Mouse (Mus musculus) intestine, embryonic 15.5 days (tissue): ENCODE measurements at regions not wholly inside any gene's neighbourhood (a gene's known extent, or its start where the extent isn't known, plus 50 kb on each side); places are given as distances from the start of the nearest gene placed in this dataset.

ENCODE experiments used
- ATAC-seq: fragments of 200-750 bp; cut with Nextera tagmentation; 2 replicates; pipeline ENCODE4 v1.8.0; 2017; ENCODE audit warnings: moderate TSS enrichment, moderate library complexity
- H3K27ac ChIP-seq: fragments of 300-500 bp; sonication (generic); 2 replicates; pipeline ENCODE4 v1.5.1; 2015; ENCODE audit warnings: mild to moderate bottlenecking, inconsistent platforms
- H3K27me3 ChIP-seq: fragments of 300-500 bp; sonication (generic); replicated peaks from 2 replicates; pipeline ENCODE4 v1.6.1; 2015; ENCODE audit warnings: inconsistent platforms
- H3K36me3 ChIP-seq: fragments of 300-500 bp; sonication (generic); 2 replicates; pipeline ENCODE4 v1.6.1; 2015; ENCODE audit warnings: inconsistent platforms
- H3K4me1 ChIP-seq: fragments of 300-500 bp; sonication (generic); replicated peaks from 2 replicates; pipeline ENCODE4 v1.6.1; 2015; ENCODE audit warnings: inconsistent platforms
- H3K4me2 ChIP-seq: fragments of 300-500 bp; sonication (generic); replicated peaks from 2 replicates; pipeline ENCODE4 v1.6.1; 2015; ENCODE audit warnings: mild to moderate bottlenecking, inconsistent platforms
- H3K4me3 ChIP-seq: fragments of 300-500 bp; sonication (generic); replicated peaks from 2 replicates; pipeline ENCODE4 v1.5.1; 2015; ENCODE audit warnings: inconsistent platforms
- H3K9ac ChIP-seq: fragments of 300-500 bp; sonication (generic); 2 replicates; pipeline ENCODE4 v1.6.1; 2015; ENCODE audit warnings: inconsistent platforms
- H3K9me3 ChIP-seq: fragments of 300-500 bp; sonication (generic); 2 replicates; pipeline ENCODE4 v1.6.1; 2016; ENCODE audit warnings: inconsistent platforms
- WGBS: fragments of 180-500 bp; shearing (Covaris S2); methylation state at CpG from one replicate; pipeline ENCODE4 v1.1.7; 2015; 5-methylcytosine and 5-hydroxymethylcytosine counted together

- Histone ChIP-seq H3K4me3 (no peak overlapping the region), H3K9ac (no peak overlapping the region), H3K9me3 (no peaks in the 10 kb centered on the region), H3K27me3 (no peaks in the 10 kb centered on the region), H3K4me1 (0 out of 2 replicates have a peak, but pooled peaks cover 3% of the 10 kb centered on the region), H3K4me2 (no peak overlapping the region), H3K36me3 (no peaks in the 10 kb centered on the region), H3K27ac (no peak overlapping the region)
- 65% methylated on average over 2 of the region's 2 CpGs for WGBS
- ATAC-seq, result no peak
These were observed 184.4 kb upstream of the Tnp1 start for GRCm38 (mm10) chr1:73200112-73200511.

DNA sequence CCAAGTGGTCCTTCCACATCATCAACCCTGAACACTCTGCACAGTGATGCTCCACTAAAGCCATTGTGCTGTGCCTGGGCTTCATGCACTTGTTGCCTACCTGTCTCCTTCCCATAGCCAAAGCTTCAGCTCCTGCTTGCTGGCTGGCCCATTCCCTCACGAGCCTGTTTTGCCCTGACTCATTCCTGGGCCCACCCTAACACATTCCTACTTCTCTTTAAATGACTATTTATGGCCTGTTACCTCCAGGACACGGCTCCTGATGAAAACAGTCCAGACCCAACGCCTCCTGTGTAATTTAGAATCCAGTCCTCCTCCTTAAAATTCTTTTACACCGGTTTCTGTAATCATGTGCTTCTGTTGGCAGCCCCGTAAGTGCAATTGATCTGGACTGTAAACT is 175.1 kb upstream of the Tnp1 start:
- no peak overlapping the region for H3K27ac ChIP-seq
- no peak for ATAC-seq
- no peak overlapping the region for H3K4me2 ChIP-seq
- no peak overlapping the region for H3K4me3 ChIP-seq
- H3K27me3 ChIP-seq, result no peaks in the 10 kb centered on the region
- H3K9ac ChIP-seq, result no peak overlapping the region
- 46% methylated on average over 5 of the region's 5 CpGs for WGBS
- H3K9me3 ChIP-seq, result no peaks in the 10 kb centered on the region
- no peaks in the 10 kb centered on the region for H3K4me1 ChIP-seq
- H3K36me3 ChIP-seq, result no peaks in the 10 kb centered on the region

- Histone ChIP-seq H3K27ac (no peak overlapping the region), H3K36me3 (no peaks in the 10 kb centered on the region)
- no peak for ATAC-seq
These were observed 173.1 kb upstream of the Tnp1 start for GRCm38 (mm10) chr1:73188796-73189195.

GRCm38 (mm10) chr1:73184477-73184876 is 168.8 kb upstream of the Tnp1 start:
- H3K27ac ChIP-seq, result no peak overlapping the region
- H3K9ac ChIP-seq, result no peak overlapping the region
- H3K4me1 ChIP-seq, result no peaks in the 10 kb centered on the region
- H3K4me2 ChIP-seq, result no peak overlapping the region
- H3K27me3 ChIP-seq, result no peaks in the 10 kb centered on the region
- no peak for ATAC-seq
- 62% methylated on average over 6 of the region's 6 CpGs for WGBS
- H3K9me3 ChIP-seq, result no peaks in the 10 kb centered on the region
- no peak overlapping the region for H3K4me3 ChIP-seq
- H3K36me3 ChIP-seq, result no peaks in the 10 kb centered on the region

More at GRCm38 (mm10) chr1:73188796-73189195, 173.1 kb upstream of the Tnp1 start:
- Histone ChIP-seq H3K4me1 (no peaks in the 10 kb centered on the region), H3K9ac (no peak overlapping the region), H3K27me3 (no peaks in the 10 kb centered on the region), H3K4me2 (no peak overlapping the region), H3K4me3 (no peak overlapping the region), H3K9me3 (no peaks in the 10 kb centered on the region)
- 61% methylated on average over 2 of the region's 2 CpGs for WGBS

DNA sequence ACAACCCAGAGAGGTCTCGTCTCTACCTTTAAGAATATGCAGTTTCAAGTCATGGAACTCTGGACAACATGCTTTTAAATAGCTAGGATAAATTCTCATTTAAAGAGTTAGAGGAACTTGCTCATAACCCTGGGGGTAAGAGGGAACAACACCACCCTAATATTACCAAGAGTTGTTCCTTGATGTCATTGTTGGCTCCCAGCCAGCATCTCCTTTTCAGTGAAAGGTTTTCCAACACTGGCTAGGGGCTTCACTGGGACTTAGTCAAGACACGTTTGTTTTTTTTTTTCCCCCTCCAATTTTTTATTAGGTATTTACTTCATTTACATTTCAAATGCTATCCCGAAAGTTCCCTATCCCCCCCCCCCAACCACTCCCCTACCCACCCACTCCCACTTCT is 163.1 kb upstream of the Tnp1 start:
- no peaks in the 10 kb centered on the region for H3K27me3 ChIP-seq
- WGBS, result 85% methylated on average over 3 of the region's 3 CpGs
- H3K36me3 ChIP-seq, result no peaks in the 10 kb centered on the region

GRCm38 (mm10) chr1:73177076-73177475 is 161.4 kb upstream of the Tnp1 start:
- 96% methylated on average over 3 of the region's 3 CpGs for WGBS
- H3K4me2 ChIP-seq, result no peak overlapping the region
- H3K27ac ChIP-seq, result no peak overlapping the region
- H3K4me3 ChIP-seq, result no peak overlapping the region
- no peak overlapping the region for H3K9ac ChIP-seq
- no peaks in the 10 kb centered on the region for H3K36me3 ChIP-seq
- no peaks in the 10 kb centered on the region for H3K9me3 ChIP-seq
- H3K4me1 ChIP-seq, result no peaks in the 10 kb centered on the region
- H3K27me3 ChIP-seq, result no peaks in the 10 kb centered on the region
- no peak for ATAC-seq

More for the DNA sequence above, 163.1 kb upstream of the Tnp1 start:
- Histone ChIP-seq H3K9ac (no peak overlapping the region), H3K4me3 (no peak overlapping the region), H3K27ac (no peak overlapping the region), H3K4me1 (no peaks in the 10 kb centered on the region), H3K4me2 (no peak overlapping the region), H3K9me3 (no peaks in the 10 kb centered on the region)
- no peak for ATAC-seq

GRCm38 (mm10) chr1:73170668-73171008 is 154.9 kb upstream of the Tnp1 start:
- no peak overlapping the region for H3K27ac ChIP-seq
- no peak overlapping the region for H3K9ac ChIP-seq
- no peaks in the 10 kb centered on the region for H3K27me3 ChIP-seq
- no peak for ATAC-seq
- H3K4me1 ChIP-seq, result no peaks in the 10 kb centered on the region
- no peaks in the 10 kb centered on the region for H3K36me3 ChIP-seq
- 82% methylated on average over 3 of the region's 3 CpGs for WGBS
- H3K4me2 ChIP-seq, result no peak overlapping the region
- H3K4me3 ChIP-seq, result no peak overlapping the region
- H3K9me3 ChIP-seq, result no peaks in the 10 kb centered on the region

GRCm38 (mm10) chr1:73169929-73170667 is 154.4 kb upstream of the Tnp1 start:
- WGBS, result 62% methylated on average over 6 of the region's 6 CpGs

DNA sequence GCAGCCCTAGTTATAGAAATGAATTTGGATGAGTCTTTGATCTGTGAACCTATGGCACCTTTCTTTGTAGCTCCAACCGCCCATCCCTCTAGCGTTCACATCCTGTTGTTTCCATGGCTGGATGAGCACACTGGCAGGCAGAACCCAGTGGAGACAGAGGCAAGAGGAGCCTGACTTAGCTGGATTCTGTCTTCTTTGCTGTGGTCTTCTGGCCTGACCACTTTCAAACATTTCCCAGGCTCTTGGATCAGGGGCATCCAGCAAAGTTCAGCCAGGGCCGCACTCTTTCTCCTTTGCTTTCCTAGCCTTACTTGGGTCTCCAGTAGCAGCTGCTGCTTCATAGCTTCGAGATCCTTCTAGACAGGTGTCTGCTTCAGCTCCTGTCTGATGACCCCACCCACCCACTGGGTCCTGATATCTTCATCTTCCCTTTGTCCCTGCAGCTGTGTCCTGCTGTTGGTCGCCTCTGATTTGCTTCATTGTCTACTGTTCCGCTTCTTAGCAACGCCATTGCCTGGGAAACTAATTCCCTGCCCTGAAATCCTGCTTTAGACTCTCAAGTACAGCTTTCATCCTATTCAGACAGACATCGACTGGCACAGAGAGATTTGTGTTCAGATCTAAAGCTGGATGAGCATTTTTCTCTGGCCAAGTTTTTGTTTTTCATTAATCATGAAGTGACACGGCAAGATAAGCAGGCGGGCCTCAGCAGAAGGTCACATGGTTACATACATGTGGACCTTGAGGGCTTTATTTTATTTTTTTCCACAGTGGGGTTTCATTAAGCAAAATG is 153.6 kb upstream of the Tnp1 start:
- Histone ChIP-seq H3K4me1 (no peaks in the 10 kb centered on the region), H3K9me3 (no peaks in the 10 kb centered on the region), H3K36me3 (no peaks in the 10 kb centered on the region), H3K9ac (no peak overlapping the region), H3K4me2 (no peak overlapping the region), H3K4me3 (no peak overlapping the region), H3K27ac (no peak overlapping the region), H3K27me3 (no peaks in the 10 kb centered on the region)
- ATAC-seq, result no peak
- WGBS, result 58% methylated on average over 10 of the region's 10 CpGs

More at GRCm38 (mm10) chr1:73169929-73170667, 154.4 kb upstream of the Tnp1 start:
- Histone ChIP-seq H3K4me3 (no peak overlapping the region), H3K27me3 (no peaks in the 10 kb centered on the region), H3K27ac (no peak overlapping the region), H3K9me3 (no peaks in the 10 kb centered on the region), H3K4me2 (no peak overlapping the region), H3K36me3 (no peaks in the 10 kb centered on the region), H3K9ac (no peak overlapping the region), H3K4me1 (no peaks in the 10 kb centered on the region)
- no peak for ATAC-seq

DNA sequence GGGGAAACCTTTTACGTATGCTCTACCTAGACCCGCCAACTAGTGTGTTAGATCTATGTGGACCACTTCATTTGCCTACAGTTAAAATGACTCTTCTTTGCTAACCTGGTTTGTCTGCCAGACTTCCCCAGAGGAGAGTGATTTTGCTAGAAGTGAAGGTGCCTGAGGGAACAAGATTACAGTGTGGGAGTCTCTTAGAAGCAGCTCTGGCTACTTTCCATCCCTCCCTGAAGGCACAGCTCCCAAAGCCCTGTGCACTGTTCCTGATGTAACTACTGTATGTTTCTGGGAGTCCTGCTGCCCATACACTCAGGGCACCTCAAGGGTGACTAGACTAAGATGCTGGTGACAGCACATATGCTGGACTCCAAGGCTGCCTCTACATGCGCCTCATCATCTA is 144.5 kb upstream of the Tnp1 start:
- H3K27me3 ChIP-seq, result no peaks in the 10 kb centered on the region
- 93% methylated on average over 3 of the region's 3 CpGs for WGBS
- H3K9ac ChIP-seq, result no peak overlapping the region
- H3K9me3 ChIP-seq, result no peaks in the 10 kb centered on the region
- no peak overlapping the region for H3K27ac ChIP-seq
- no peak overlapping the region for H3K4me2 ChIP-seq
- no peaks in the 10 kb centered on the region for H3K4me1 ChIP-seq
- H3K36me3 ChIP-seq, result no peaks in the 10 kb centered on the region
- no peak for ATAC-seq
- no peak overlapping the region for H3K4me3 ChIP-seq

- WGBS, result 52% methylated on average over 7 of the region's 7 CpGs
- Histone ChIP-seq H3K4me3 (no peak overlapping the region), H3K27ac (no peak overlapping the region), H3K9ac (0 out of 2 replicates have a peak overlapping the region, but pooled peaks have one; percentile 10), H3K4me1 (no peaks in the 10 kb centered on the region), H3K36me3 (no peaks in the 10 kb centered on the region), H3K9me3 (no peaks in the 10 kb centered on the region), H3K27me3 (no peaks in the 10 kb centered on the region), H3K4me2 (0 out of 2 replicates have a peak overlapping the region, but pooled peaks have one; percentile 19)
- no peak; the same call in 1 of the 2 replicates for ATAC-seq
These were observed 143.8 kb upstream of the Tnp1 start for GRCm38 (mm10) chr1:73159405-73159976.

GRCm38 (mm10) chr1:73153438-73154097 is 137.9 kb upstream of the Tnp1 start:
- H3K27me3 ChIP-seq, result no peaks in the 10 kb centered on the region
- no peaks in the 10 kb centered on the region for H3K36me3 ChIP-seq
- H3K9ac ChIP-seq, result no peak overlapping the region
- ATAC-seq, result no peak
- no peak overlapping the region for H3K27ac ChIP-seq
- H3K4me3 ChIP-seq, result no peak overlapping the region
- 0 out of 2 replicates have a peak, but pooled peaks cover 3% of the 10 kb centered on the region for H3K4me1 ChIP-seq
- 54% methylated on average over 9 of the region's 9 CpGs for WGBS
- H3K4me2 ChIP-seq, result no peak overlapping the region
- no peaks in the 10 kb centered on the region for H3K9me3 ChIP-seq
